Mouse (Mus musculus) thymus, postnatal 36 days (tissue): Measurements from ENCODE around the gene Klf2.

Source experiments
- DNase-seq, 2 experiments: peaks; one replicate each; pipeline ENCODE4 v3.0.0; 2022; ENCODE audit warnings: mixed read lengths in 2 of 2

Klf2 gene

DNA sequence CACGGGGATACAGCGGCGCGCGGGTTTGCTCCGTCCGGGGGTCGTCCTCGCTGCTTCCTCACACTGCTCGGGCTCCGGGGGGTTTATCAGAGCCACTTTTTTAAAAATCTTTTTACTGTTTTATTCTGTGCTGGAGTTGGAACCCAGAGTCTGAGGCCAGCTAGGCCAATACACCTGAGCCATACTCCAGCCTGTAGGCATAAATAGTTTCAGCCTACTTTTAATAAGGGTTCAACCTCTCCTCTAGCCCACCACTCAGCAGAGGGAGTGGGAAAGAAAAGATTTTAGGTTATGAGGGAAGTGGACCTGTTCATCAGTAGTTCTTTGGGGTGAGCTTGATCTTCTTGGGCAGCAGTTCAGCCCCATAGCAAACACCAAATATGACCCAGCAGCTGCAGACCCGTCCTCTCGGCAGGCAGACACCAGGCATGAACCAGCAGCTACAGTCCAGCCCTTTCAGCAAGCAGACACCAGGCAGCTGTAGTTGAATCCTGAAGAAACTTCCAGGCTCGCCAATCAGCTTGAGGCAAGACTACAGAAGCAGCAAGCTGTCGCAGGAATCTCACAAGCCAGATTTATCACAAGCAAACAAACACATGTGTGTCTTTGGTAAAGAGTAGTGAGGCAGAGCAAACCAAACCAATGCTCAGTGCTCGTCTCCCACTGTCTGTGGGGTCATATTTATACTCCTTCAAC lies 13.5 kb upstream of the Klf2 start, which contains the start of gene Gm10282:
TSS of gene Gm10282 (minus strand) at position 51 of the 696 bp plus-strand sequence.
- no peak for DNase-seq

DNA sequence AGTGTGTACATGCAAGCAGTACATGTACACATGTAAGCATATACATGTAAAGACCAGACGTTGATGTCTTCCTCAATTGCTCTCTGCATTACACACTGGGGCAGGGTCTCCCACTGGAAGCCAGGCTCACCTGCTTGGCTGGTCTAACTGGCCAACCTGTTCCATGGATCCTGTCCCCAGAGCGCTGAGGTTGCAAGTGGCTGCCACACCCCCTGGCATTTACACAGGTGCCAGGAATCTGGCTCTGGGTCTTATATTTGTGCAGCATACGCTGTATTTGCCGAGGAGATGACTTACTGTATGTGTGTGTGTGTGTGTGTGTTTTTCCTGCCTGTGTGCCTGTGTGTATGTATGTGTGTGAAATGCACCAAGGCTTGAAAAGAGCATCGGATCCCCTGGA lies 11.9 kb upstream of the Klf2 start:
- no peak for DNase-seq

DNA sequence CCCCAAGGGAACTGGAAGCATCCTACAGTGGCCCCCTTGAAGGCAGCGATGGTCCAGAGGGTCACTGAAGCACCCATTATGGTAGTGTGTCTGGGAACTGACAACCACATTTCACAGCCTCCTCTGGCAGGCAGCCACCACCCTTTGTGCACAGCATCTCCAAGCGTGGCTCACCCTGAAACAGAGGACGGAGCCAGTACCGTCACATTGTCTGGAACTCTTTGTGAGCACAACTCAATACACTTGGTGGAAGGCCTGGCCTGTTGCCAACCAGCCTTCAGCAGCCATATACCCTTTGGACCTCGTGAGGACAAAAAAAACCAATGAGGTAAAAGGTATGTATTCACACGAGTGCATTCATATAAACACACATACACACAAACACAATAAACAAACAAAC lies 10.6 kb upstream of the Klf2 start:
- DNase-seq: no peak

DNA sequence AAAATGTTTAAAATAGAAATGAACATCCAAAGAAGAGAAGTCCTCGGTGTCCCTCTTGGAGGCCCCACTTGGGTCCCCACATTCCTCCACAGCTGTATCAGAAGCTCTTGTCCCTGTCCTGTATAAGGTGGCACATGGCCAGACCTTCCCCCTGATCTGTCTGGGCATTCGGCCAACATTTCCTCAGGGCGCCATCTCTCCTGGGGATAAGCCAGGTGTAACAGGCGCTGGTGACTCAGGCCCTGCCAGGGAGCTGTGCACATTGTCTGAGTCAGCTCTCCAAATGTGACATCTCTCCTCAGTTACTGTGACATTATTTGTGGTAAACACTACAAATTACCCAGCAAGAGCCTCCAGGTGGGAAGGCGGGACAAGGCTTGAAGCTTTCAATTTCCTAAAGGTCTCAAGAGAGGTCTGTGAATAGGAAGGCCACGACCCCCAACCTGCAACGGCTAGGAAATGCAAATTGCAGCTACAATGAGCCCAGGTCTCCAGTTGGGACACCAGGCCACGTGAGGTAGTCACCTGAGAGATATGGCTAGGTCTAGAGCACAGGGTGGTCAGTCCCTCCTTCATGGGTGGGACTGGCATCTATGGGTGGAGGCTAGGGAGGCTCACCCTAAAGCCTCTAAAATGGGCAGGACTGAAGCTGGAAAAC lies 7.9 kb upstream of the Klf2 start:
- peak in 1 of 2 experiments; percentile 37 for DNase-seq

DNA sequence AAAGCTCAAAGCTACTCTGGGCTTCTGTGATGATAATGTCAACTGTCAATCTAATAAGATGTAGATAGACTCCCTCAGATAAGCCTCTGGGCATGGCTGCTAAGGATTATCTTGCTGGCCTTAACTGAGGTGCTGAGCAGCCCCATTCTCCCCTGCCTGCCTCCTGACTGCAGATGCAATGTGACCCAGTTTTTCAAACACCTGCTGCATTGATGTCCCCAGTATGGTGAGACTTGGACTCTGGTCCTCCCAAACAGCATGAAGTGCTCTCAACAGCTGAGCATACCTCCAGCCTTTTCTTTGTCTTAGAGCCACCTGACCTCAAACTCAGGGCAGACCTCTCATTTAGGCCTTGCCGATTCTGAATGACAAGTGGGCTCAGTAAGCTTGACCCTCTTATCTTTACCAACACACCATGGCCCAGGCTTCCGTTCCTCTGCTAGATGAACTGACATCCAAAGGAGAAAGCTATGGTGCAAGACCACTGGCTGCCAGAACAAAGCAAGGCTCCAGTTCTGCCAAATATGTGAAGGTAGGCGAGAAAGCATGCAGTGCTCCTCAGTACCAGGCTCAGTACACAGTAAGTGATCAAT lies 5.8 kb upstream of the Klf2 start:
- DNase-seq: peak; percentile 50 to 69

DNA sequence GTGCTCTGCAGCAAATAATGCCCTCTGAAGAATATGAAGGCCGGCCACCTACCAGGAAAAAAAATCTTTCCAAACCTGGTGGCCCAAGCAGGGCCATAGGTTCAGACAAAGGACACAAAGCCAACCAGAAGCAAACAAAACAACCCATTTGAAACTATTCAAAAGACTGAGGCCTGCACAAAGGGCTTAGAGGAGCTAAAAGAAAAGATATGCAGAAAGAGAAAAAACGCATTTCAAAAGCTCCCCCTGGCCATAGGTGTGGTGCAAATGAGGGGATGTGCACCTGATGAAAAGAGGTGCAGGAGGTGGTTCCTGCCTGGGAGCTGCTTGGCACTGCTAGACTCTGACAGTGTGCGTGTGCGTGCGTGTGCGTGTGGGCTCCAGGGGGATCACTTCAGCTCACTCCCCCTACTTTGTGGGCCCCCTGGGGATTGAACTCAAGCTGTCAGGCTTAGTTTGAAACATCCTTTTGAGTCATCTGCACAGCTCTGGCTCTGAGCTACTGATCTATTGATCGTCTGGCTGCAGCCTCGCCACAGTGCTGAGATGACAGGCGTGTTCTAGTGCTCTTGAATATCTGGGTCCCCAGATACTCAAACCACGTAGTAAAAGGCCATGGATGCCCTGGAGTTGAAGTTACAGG lies 2.7 kb upstream of the Klf2 start:
- DNase-seq: no peak

DNA sequence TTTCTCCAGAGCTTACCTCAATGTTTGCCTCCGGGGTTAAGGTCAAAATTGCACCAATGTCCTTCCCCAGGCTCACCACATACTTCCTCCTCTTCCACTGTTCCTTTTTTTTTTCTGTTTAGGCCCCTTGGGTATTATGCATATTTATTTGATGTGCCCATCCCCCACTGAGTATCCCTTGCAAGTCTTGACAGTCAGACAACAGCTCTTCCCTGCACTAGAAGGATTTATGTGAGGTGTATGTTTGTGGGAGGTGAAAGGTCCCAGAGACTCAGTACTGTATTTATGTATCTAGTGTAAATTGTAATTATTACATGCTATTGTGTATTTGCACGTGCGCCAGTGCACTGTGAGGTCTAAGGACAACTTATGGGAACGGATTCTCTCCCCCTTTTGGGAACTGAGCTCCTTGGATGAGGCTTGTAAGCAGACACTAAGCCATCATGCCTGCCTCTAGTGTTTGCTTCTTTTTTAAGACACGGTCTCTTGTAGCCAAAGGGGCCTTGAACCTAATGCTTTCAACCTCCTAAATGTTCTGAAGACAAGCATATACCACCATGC lies 1.0 kb upstream of the Klf2 start:
- no peak for DNase-seq

DNA sequence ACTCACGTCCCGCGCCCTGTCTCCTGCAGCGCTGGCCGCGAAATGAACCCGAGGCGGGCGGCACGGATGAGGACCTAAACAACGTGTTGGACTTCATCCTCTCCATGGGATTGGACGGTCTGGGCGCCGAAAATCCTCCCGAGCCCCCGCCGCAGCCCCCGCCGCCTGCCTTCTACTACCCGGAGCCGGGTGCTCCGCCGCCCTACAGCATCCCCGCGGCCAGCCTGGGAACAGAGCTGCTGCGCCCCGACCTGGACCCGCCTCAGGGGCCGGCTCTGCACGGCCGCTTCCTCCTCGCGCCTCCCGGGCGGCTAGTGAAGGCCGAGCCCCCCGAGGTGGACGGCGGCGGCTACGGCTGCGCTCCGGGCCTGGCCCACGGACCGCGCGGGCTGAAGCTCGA lies 564 bp downstream of the Klf2 start:
- DNase-seq: no peak

DNA sequence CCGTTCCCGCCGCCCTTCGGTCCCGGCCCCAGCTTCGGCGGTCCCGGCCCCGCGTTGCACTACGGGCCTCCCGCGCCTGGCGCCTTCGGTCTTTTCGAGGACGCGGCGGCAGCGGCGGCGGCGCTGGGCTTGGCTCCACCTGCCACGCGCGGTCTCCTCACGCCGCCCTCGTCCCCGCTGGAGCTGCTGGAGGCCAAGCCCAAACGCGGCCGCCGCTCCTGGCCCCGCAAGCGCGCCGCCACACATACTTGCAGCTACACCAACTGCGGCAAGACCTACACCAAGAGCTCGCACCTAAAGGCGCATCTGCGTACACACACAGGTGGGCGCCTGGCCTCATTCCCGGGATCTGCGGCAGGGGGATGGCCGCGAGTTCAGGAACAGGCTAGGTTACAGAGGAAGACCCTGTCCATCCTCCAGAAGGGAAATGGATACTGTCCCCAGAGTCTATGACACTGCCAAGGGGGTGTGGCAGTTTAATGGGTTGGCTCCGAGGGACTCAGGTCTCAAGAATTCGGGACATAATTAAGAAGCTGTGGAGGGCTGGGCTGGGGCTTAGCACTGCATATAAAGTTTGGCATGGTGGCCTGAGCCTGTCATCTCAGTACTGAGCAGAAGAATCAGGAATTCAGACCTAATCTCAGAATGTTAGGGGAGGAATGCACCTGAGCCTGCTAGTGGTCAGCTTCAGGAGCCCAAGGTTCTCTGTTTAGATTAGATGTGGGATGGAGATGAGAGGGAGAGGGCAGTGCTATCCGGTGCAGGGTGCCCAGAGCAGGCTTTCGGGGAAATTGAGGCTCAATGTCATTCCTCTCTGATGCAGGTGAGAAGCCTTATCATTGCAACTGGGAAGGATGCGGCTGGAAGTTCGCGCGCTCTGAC lies 1.3 kb downstream of the Klf2 start:
- DNase-seq: peak in 1 of 2 experiments; percentile 40

DNA sequence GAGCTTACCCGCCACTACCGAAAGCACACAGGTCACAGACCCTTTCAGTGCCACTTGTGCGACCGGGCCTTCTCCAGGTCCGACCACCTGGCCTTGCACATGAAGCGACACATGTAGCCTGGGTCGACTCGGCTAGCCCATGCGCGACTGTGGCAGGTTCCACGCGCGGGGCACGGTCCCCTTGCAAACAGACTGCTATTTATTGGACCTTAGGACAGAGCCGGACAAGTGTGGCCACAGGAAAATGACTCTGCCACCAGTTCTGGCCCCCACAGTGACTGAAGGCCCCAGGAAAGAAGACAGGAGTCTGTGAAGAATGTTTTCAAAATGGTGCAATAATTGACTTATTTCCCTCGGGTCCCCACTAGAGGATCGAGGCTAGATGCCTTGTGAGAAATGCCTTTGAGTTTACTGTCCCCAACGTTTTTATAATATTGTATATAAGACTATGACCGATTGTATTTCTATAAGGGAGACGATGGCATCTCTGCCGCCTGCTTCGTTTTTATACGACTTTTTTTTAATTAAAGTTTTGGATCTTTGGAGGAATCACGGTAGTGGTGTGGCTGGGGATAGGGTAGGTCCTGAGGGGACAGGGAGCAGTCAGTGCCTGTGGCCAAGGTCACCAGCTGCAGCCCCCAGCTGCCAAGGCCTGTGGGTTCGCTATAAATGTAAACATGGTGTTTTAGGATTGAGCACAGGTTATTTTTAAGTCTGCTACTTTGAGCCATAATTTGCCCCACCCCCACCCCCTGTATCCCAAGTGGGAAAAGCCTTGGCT lies 2.2 kb downstream of the Klf2 start:
- no peak for DNase-seq

DNA sequence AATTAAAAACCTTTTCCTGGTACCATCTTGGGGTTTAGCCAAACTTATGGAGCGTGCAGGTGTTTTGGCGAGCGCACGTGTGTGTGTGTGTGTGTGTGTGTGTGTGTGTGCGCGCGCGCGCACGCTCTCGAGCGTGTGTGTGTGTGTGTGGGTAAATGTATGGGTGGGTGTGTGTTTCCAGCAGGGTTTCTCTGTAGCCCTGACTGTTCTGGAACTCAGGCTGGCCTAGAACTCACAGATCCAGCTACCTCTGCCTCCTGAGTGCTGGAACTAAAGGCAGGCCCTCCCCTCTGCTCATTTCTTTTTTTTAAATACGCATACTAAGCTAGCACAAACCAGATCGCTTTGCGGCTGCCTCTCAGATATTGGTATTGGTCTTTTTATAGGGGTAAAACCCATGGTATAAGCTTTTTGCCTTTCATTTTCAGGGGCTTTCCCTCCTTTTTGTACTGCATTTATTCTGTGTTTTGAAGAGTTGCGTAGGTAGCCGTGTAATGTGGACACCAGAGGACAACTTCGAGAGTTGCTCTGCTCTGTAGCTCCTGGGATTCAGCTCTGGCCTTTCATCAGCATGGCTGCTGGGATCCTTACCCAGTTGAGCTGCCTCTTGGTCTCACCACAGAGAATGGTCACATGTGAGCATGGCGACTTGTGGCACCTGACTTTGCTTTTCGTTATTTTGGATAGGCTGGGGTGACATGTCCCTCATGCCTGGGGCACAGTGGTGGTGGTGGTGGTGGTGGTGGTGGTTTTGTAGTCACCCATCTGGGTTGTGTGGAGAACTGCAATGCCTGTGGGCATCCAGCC lies 3.0 kb downstream of the Klf2 start:
- DNase-seq: no peak

DNA sequence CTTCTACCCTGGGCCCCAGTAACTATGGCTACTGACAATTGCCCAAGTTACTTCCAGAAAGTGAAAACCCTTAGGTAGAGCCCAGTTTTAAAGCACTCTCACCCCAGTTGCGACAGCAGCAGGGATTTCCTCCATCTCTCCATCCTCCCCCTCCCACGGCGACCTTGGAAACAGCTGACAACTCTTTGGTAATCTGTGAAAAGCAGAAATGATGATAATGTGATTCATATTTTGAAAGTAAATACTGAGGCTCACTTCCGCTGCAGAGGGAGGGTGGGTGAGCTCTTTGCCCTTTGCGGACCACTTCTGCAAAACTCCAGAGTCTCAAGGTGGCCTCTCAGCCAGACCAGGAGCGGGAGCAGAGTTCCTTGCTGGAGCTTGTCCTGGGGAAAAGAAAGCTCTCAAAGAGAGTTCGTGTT lies 3.6 kb downstream of the Klf2 start:
- no peak for DNase-seq

DNA sequence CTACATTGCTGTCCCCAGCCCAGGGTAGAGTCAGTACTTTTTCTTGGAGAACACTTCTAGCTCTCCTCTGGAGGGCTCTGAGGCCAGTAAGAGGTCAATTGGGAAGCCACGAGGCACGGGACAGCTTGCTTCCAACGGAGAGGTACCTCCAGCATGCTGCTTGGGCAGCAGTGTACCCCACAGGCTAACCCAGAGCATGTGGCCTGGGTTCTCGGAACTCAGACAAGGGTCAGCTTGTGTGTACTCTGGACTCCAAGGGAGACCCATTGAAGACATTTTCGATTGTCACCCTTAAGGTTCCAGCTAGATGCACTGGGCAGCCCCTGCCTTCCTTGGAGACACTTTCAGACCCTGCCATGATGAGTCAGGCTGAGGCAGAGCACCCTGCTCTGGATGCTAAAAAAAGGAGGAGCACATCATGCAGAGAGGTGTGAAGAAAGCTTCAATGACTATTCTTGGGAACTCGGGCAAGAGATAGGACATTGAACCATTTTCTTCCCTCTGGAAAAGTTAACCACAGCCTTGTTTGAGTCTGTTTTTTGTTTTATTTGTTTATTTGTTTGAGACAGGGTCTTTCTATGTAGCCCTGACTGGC lies 4.4 kb downstream of the Klf2 start:
- DNase-seq: no peak

DNA sequence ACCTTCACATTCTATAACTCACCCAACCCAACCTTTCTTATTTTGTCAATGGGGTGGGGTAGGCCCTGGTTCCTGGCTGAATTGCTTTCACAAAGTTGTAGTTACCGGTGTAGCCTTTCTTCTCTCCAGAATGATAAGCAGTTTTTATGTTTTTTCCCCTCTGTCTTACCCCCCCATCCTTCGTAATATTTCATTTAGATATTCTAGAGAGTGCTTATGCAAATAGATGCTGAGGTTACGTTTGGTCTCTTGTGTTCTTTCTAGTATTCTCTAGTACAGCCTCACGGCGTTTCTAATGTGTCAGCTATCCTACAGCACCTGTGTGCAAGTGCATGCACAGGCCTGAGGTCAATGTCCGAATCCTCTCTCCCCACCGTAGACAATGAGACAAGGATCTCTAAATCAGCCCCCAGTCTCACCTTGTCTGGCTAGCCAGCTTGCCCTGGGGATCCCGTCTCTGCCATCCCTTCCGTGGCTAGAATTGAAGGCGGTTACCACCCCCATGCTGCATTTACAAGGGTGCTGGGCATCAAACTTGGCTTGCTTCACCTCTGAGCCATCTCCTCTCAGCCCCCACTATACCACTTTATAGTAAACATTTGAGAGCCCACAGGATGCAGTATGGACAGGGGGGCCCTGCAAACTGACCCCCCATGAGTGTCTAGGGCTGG lies 5.3 kb downstream of the Klf2 start:
- DNase-seq: no peak

DNA sequence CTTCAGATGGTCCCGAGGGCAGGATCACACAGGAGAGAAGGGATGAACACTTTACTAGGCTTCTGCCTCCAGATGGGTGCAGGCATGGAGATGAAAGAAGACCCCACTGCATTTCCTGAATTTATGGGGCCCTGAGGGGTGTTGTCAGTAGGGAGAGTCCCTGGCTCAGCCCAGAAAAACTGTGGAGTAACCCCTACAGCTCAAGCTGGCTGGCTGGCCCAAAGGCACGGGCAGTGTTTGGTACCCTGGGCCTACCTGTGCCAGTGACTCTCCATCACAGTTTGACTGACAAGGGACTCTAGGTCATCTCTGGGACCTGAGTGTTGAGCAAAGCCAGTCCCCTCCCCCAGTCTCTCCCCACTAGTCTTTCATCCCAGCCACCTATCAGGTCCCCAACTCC lies 5.9 kb downstream of the Klf2 start:
- no peak for DNase-seq

DNA sequence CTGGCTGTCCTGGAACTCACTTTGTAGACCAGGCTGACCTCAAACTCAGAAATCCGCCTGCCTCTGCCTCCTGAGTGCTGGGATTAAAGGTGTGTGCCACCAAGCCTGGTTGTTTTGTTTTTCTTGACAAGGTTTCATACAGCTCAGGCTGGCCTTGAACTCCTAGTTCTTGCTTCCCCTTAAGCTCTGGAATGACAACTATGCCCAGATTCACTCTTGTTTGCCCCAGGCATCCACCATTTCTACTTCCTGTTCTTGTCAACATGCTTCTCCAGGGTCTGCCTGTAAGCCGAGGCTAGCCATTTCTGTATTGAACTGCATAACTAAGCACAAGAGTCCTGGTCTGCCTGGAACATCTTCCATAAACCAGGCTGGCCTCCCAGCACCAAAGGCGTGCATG lies 10.3 kb downstream of the Klf2 start:
- no peak for DNase-seq

DNA sequence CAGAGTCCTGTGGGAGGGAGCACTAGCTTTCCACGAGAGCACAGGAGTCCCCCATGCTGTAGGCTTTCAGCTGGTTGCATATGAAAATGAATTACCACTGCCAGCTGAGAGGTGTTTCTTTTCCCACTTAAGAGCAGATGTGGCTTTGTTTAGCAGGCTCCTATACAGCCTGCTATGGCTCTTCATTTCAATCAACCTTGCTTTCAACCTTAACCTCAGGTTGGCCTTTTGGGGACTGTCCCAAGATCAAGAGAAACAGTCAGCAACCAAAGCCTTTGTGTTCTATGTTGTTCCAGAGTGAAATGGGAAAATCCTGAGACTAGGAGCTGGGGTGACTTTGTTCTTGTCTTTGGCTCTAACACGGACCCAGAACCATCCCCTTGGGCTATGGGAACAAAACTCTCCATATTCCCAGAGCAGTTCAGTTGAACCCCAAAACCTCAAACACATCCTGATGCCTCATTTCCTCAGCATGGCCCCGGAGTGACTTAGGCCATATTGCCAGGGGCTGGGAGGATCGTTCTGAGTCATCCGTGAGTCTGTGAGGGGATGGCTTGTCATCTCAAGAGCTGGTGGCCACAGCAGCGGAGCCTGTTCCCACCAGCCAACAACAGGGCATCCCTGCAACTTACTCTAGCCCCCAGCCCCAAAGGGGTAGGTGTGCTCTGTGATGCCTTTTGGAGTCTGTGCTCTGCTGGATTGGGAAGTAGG lies 12.1 kb downstream of the Klf2 start:
- no peak for DNase-seq

DNA sequence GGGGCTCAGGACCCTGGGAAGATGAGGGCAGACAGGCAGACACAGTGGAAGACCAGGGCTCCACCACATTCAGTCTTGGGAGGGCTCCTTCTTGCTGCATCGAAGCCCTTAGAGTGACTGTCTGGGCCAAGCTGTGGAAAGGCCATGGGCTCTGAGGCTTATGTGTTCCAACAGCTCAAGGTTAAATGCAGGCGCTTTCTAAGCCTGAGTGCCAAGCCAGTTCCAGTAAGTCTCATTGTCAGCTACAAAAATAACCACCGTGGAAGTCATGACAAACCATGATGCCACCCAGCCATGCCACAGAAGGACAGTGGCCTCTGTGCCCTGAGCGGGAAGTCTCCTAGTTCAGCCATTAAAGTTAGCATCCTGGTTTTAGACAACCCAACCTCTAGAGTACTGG lies 12.8 kb downstream of the Klf2 start:
- DNase-seq: no peak
